Mouse (Mus musculus) lung, adult 2 months (tissue): Measurements from ENCODE around the gene Tspan10.

Experiments used
- CTCF ChIP-seq: fragments of 200-500 bp; IDR thresholded peaks from 2 replicates; pipeline ENCODE4 v1.5.1; 2011; ENCODE audit warnings: mild to moderate bottlenecking, low read length, control low read depth; ENCODE audit not compliant: insufficient read depth
- POLR2A ChIP-seq: fragments of 200-500 bp; IDR thresholded peaks from 2 replicates; pipeline ENCODE4 v1.6.1; 2011; ENCODE audit warnings: low read depth, mild to moderate bottlenecking, control low read depth, low read length, borderline replicate concordance; ENCODE audit errors: extremely low read depth

GRCm38 (mm10) chr11:120490291-120491046 lies 48.0 kb downstream of the Tspan10 start:
- TF ChIP-seq POLR2A = no peak
- TF ChIP-seq CTCF = no peak
